Mouse (Mus musculus): ENCODE results near the gene Cfap298. TPM values are rescaled to one million over a fixed set of nuclear protein-coding genes. Genes with fewer than 3 reads are reported as not detected.

The Cfap298 gene
- polyA plus RNA-seq, 1 experiment from 2014 or later = 61.5 TPM

Small RNAs within 50 kb of the gene (microRNA-seq; reads per million reads assigned to microRNA genes)
- gene Gm22933 = not detected

Other genes with a start within 250 kb of the Cfap298 start
- gene Mis18a, start 207.7 kb downstream of the Cfap298 start, polyA plus RNA-seq (2016; fragmentation: Nextera tagmentation; extraction: Ambion mirVana) = 111 and 113 TPM in 2 replicates
- gene Mrap, start 196.9 kb downstream of the Cfap298 start, polyA plus RNA-seq (2016; fragmentation: Nextera tagmentation; extraction: Ambion mirVana) = 2.4 and 2.6 TPM in 2 replicates
- gene Urb1, start 124.7 kb downstream of the Cfap298 start, polyA plus RNA-seq (2016; fragmentation: Nextera tagmentation; extraction: Ambion mirVana) = 13.4 and 13.8 TPM in 2 replicates
- gene Eva1c, start 108.4 kb downstream of the Cfap298 start, polyA plus RNA-seq (2016; fragmentation: Nextera tagmentation; extraction: Ambion mirVana) = 0.33 and 0.48 TPM in 2 replicates
- 12.2 and 12.8 TPM in 2 replicates for gene Synj1, start 76.2 kb upstream of the Cfap298 start, polyA plus RNA-seq (2016; fragmentation: Nextera tagmentation; extraction: Ambion mirVana)
- 67.0 and 70.8 TPM in 2 replicates for gene Paxbp1, start 109.4 kb upstream of the Cfap298 start, polyA plus RNA-seq (2016; fragmentation: Nextera tagmentation; extraction: Ambion mirVana)
- gene 4932438H23Rik, start 160.0 kb upstream of the Cfap298 start, polyA plus RNA-seq (2016; fragmentation: Nextera tagmentation; extraction: Ambion mirVana) = 0.10 and 0.12 TPM in 2 replicates